Mouse (Mus musculus): Measurements from ENCODE around the gene Gpld1. TPM values are rescaled to one million over a fixed set of nuclear protein-coding genes. Genes with fewer than 3 reads are reported as not detected.

Gpld1 gene
- total RNA-seq (2023), result under 1 TPM; 0.09 to 0.18 TPM

DNA sequence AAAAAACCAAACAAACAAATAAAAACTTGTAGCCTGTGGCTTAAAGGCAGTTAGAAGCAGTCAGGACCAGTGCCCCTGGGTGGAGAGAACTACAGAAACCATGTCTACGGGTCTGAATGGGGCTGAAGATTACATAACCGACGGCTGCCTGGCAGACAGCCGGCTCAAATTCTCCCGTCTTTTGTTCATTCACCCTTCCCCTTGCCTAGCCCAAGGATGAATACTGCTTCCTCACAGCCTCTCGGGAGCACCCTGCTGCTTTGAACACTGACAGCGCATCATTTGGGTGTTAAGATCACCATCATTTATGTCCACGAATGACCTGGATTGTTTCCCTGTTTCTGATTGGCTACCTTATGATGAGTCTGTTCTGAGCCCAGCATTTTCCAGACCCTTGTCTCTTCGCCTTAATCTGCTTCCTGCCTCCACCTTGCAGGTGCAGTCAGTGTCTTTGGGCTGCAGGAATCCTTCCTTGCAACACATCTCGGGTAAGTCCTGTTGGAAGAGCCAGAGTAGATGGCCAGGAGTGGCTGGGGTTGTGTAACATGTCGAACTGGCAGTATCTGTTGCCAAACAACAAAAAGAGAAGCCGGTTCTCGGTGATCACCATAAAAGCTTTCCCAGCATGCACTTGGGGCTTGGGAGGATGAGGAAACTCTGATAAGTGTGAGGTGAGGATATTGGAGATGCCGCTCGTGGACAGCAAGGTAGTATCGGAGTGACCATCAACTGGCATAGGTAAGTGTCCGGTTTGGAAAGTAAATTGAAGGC is at the start of gene Gpld1:
TSS of gene Gpld1 (plus strand) at position 641 of the 771 bp plus-strand sequence.

DNA sequence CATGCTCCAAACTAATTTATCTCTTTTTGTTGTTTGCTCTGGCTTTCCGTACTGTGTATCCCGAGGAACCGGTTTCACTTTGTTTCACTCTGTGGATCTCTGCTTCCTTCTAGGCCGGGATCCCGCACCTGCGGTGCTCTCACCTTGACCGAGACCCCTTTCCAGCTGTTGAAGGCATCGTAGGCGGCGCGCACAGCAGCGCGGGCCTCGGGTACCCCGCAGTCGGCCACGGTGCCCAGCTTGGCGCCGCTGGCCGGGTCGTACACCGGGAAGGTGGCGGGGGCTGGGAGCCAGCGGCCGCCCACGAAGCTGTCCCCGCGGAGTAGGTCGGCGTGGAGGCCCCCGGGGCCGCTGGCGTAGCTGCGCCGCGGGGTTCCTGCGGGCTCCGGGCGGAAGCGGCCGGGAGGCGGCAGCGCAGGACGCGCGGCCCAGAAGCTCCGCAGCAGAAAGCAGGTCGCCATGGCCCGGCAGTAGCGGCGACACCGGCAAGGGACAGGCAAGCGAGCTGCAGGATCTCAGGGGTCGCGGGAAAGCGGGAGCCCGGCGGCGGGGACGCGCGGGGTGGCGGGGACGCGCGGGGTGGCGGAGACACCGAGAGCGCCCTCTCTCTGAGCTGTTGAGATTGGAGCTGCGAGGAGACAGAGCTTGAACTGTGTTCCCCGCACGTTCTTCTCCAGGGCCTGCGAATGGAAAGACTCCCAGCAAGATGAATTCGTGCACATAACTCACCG is 5.7 kb upstream of the Gpld1 start, which contains the start of gene Aldh5a1:
TSS of gene Aldh5a1 (minus strand) at position 554 of the 731 bp plus-strand sequence.

DNA sequence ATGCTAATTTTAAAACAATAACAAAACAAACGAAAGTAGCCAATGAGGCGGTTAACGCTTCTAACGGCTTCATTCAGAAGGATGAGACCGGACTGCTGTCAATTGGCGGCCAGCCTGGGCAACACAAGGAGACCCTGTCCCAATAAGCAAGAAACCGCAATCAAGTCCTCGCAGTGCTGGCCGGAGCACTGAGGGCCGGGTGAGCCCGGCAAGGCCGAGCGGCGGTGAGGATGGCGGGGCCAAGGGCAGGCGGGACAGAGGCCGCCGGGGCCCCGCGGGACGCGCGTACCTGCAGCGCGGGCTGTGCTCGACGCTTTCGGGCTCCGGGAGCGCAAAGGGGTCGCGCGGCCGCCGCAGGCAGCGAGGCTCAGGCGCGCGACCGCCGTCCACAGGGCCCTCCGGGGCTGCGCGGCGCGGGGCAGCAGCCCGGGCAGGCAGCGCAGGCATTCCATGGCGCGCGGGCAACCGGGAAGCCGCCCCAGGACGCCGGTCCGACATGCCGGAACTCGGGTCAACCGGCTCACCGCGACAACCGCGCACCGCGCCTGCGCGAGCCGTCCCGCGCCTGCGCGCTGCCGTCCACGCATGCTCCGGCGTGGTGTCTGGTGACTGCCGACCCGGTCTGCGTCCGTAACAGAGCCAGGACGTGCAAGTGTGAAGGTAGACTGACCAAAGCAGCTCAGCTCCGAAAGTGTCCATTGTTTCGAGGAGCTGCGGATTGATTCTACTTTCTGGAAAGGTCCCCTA is 77.0 kb downstream of the Gpld1 start, which contains the start of gene Mrs2:
TSS of gene Mrs2 (minus strand) at position 587 of the 747 bp plus-strand sequence.

Other genes with a start within 250 kb of the Gpld1 start
- gene Armh2, start 201.9 kb upstream of the Gpld1 start, total RNA-seq (2023), result 1 to 10 TPM; 3.1 to 4.4 TPM
- gene Gmnn, start 181.2 kb upstream of the Gpld1 start, total RNA-seq (2023), result 10 to 100 TPM in 1 of 2 experiments, 1 to 10 TPM in 1; 7.8 to 10.7 TPM
- 100 to 1,000 TPM; 171 to 185 TPM for gene BC005537, start 141.5 kb upstream of the Gpld1 start, total RNA-seq (2023)
- 10 to 100 TPM; 20.7 to 21.5 TPM for gene Acot13, start 111.6 kb upstream of the Gpld1 start, total RNA-seq (2023)
- gene Tdp2, start 111.5 kb upstream of the Gpld1 start, total RNA-seq (2023), result 10 to 100 TPM; 68.7 to 86.6 TPM
- gene D130043K22Rik, start 98.0 kb upstream of the Gpld1 start, total RNA-seq (2023), result under 1 TPM in 1 of 2 experiments, not detected in 1; 0.61 TPM
- gene Aldh5a1, start 5.5 kb upstream of the Gpld1 start, total RNA-seq (2023), result 1 to 10 TPM; 1.2 to 2.0 TPM
- gene Mrs2, start 77.2 kb downstream of the Gpld1 start, total RNA-seq (2023), result 10 to 100 TPM; 42.4 to 45.4 TPM
- gene Dcdc2a, start 112.9 kb downstream of the Gpld1 start, total RNA-seq (2023), result not detected

Data from T-cell, adult 66 days (primary cell).